Mouse (Mus musculus) gastrocnemius, postnatal 25 days (tissue): Measurements from ENCODE around the gene Efcab8. TPM values are rescaled to one million over a fixed set of nuclear protein-coding genes. Genes with fewer than 3 reads are reported as not detected.
A peak's percentile ranks its signal among the peaks of the same experiment; 100 is the strongest.
"Not testable (repeated sequence)": the region's sequence is repeated elsewhere in the genome, so short reads cannot be mapped to it uniquely, and the experiment has no call there.

Experiments
- DNase-seq: peaks from one replicate; pipeline ENCODE4 v3.0.0; 2022
- total RNA-seq, 2 experiments: library from RNA; stranded (reverse); gene quantifications; 1 replicate in 1 of 2; 2 replicates in 1 of 2; pipeline ENCODE4 v1.2.3; 2021

The Efcab8 gene
- total RNA-seq, 2 experiments from 2014 or later, result not detected

GRCm38 (mm10) chr2:153825900-153826299, 46.2 kb downstream of the Efcab8 start:
- DNase-seq, result not testable (repeated sequence)

- no peak for DNase-seq
Measured at GRCm38 (mm10) chr2:153827171-153827830, 47.6 kb downstream of the Efcab8 start.

- DNase-seq, result no peak
Measured at GRCm38 (mm10) chr2:153828704-153829103, 49.0 kb downstream of the Efcab8 start.

- DNase-seq, result no peak
Measured at GRCm38 (mm10) chr2:153833291-153833690, 53.6 kb downstream of the Efcab8 start.

- DNase-seq, result no peak
Measured at GRCm38 (mm10) chr2:153842854-153843253, 63.1 kb downstream of the Efcab8 start.

GRCm38 (mm10) chr2:153848389-153848788, 68.7 kb downstream of the Efcab8 start:
- DNase-seq, result no peak

GRCm38 (mm10) chr2:153850351-153851029, 70.8 kb downstream of the Efcab8 start:
- DNase-seq, result no peak

GRCm38 (mm10) chr2:153851030-153851360, 71.3 kb downstream of the Efcab8 start:
- peak; percentile 24 for DNase-seq

- no peak for DNase-seq
Measured at GRCm38 (mm10) chr2:153853544-153853943, 73.8 kb downstream of the Efcab8 start.

GRCm38 (mm10) chr2:153859581-153859980, 79.8 kb downstream of the Efcab8 start:
- no peak for DNase-seq

GRCm38 (mm10) chr2:153860315-153860714, 80.6 kb downstream of the Efcab8 start:
- DNase-seq, result no peak

- no peak for DNase-seq
Measured at GRCm38 (mm10) chr2:153860715-153861114, 81.0 kb downstream of the Efcab8 start.

GRCm38 (mm10) chr2:153861960-153862359, 82.2 kb downstream of the Efcab8 start:
- DNase-seq, result no peak

GRCm38 (mm10) chr2:153870984-153871383, 91.3 kb downstream of the Efcab8 start, which contains the start of gene Sun5:
Sun5 (minus strand) TSS chr2:153871084.
- DNase-seq, result no peak

- no peak for DNase-seq
Measured at GRCm38 (mm10) chr2:153874745-153875144, 95.0 kb downstream of the Efcab8 start, which contains the start of gene Bpifb2. Bpifb2 (plus strand) TSS chr2:153875045.

Other genes starting within 250 kb of the Efcab8 start
- 1 to 10 TPM; 1.4 to 1.6 TPM for gene Nol4l, start 250.0 kb upstream of the Efcab8 start, total RNA-seq
- 1 to 10 TPM; 9.5 TPM for gene Commd7, start 147.2 kb upstream of the Efcab8 start, total RNA-seq
- gene Dnmt3b, start 130.5 kb upstream of the Efcab8 start, total RNA-seq, result 1 to 10 TPM in 1 of 2 experiments, under 1 TPM in 1; 0.94 to 1.1 TPM
- gene Dnmt3c, start 83.3 kb upstream of the Efcab8 start, total RNA-seq, result not detected
- 10 to 100 TPM; 36.9 to 39.6 TPM for gene Mapre1, start 38.7 kb upstream of the Efcab8 start, total RNA-seq
- not detected for gene Sun5, start 91.2 kb downstream of the Efcab8 start, total RNA-seq
- not detected for gene Bpifb2, start 95.1 kb downstream of the Efcab8 start, total RNA-seq
- not detected for gene Bpifb6, start 120.5 kb downstream of the Efcab8 start, total RNA-seq
- gene Bpifb3, start 138.3 kb downstream of the Efcab8 start, total RNA-seq, result not detected
- gene Bpifb4, start 158.3 kb downstream of the Efcab8 start, total RNA-seq, result not detected
- not detected for gene Bpifa6, start 195.0 kb downstream of the Efcab8 start, total RNA-seq
- not detected for gene Bpifa2, start 228.3 kb downstream of the Efcab8 start, total RNA-seq